Mouse (Mus musculus) frontal cortex, postnatal 14 days (tissue): ENCODE results near the gene Pim3.

ENCODE experiments used
- DNase-seq, 2 experiments: peaks; one replicate each; pipeline ENCODE4 v3.0.0; 2022; ENCODE audit warnings: low spot score in 2 of 2

Gene Pim3

GRCm38 (mm10) chr15:88881253-88882044 is 19.5 kb downstream of the Pim3 start:
- no peak for DNase-seq

- DNase-seq, result no peak
Observed at GRCm38 (mm10) chr15:88882851-88883250, 20.9 kb downstream of the Pim3 start.

- DNase-seq, result no peak
Observed at GRCm38 (mm10) chr15:88883342-88883741, 21.4 kb downstream of the Pim3 start.

- no peak for DNase-seq
Observed at GRCm38 (mm10) chr15:88885376-88885775, 23.4 kb downstream of the Pim3 start.

- DNase-seq, result no peak
Observed at GRCm38 (mm10) chr15:88889032-88889431, 27.0 kb downstream of the Pim3 start.

- DNase-seq, result no peak
Observed at GRCm38 (mm10) chr15:88889994-88890393, 28.0 kb downstream of the Pim3 start.

- DNase-seq, result peak; percentile 56 to 57
Observed at GRCm38 (mm10) chr15:88890751-88891675, 29.0 kb downstream of the Pim3 start.

GRCm38 (mm10) chr15:88891676-88892040 is 29.7 kb downstream of the Pim3 start:
- no peak for DNase-seq

- no peak for DNase-seq
Observed at GRCm38 (mm10) chr15:88892252-88892651, 30.3 kb downstream of the Pim3 start.

- DNase-seq, result no peak
Observed at GRCm38 (mm10) chr15:88892876-88893275, 30.9 kb downstream of the Pim3 start.

GRCm38 (mm10) chr15:88895119-88895518 is 33.1 kb downstream of the Pim3 start:
- DNase-seq, result no peak

GRCm38 (mm10) chr15:88895891-88896290 is 33.9 kb downstream of the Pim3 start:
- no peak for DNase-seq

GRCm38 (mm10) chr15:88896341-88896980 is 34.5 kb downstream of the Pim3 start:
- DNase-seq, result no peak

GRCm38 (mm10) chr15:88902200-88902875 is 40.4 kb downstream of the Pim3 start:
- no peak for DNase-seq

GRCm38 (mm10) chr15:88903086-88903485 is 41.1 kb downstream of the Pim3 start:
- DNase-seq, result no peak

- DNase-seq, result no peak
Observed at GRCm38 (mm10) chr15:88904056-88904811, 42.2 kb downstream of the Pim3 start.

- no peak for DNase-seq
Observed at GRCm38 (mm10) chr15:88906347-88906746, 44.4 kb downstream of the Pim3 start.

GRCm38 (mm10) chr15:88915046-88915445 is 53.1 kb downstream of the Pim3 start:
- no peak for DNase-seq
